In the genomic region with DNA sequence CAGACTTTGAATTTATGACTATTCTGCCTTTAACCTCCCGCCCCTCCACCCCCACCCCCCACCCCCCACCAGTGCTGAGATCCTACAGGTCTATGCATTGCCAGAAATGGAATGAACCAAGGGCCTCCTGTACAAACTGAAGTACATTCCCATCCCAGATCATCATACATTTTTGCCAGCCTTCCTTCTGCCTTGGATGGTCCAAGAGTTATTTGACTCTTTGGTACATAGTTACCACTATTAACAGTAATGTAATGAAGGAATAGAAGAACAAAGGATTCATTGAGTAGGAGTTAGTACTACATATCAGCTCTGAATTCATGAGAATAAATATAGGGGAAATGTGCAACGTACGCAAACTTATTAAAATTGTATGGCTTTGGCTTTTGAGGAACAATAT, we compare ENCODE assay signal across 8 mouse cellular contexts. TPM values are rescaled to one million over a fixed set of nuclear protein-coding genes. Genes with fewer than 3 reads are reported as not detected.
A peak's percentile ranks its signal among the peaks of the same experiment; 100 is the strongest.
DNase-seq lines count a peak whose midpoint lies in the region; ATAC-seq lines count a peak whose summit lies in the region.

No protein-coding gene starts in this region.

- no peak overlapping the region for H3K9ac ChIP-seq in heart, embryonic 16.5 days (ENCODE audit: low read length)
- H3K9ac ChIP-seq in embryonic facial prominence, embryonic 14.5 days (ENCODE audit: low read depth, low read length) = no peak overlapping the region
- H3K9ac ChIP-seq in intestine, embryonic 15.5 days = no peak overlapping the region
- H3K9ac ChIP-seq in midbrain, embryonic 15.5 days = no peak overlapping the region

- DNase-seq in heart, adult 9 months (ENCODE audit: low spot score in 2 of 2) = no peak
- DNase-seq in embryonic facial prominence, embryonic 14.5 days (ENCODE audit: low spot score) = no peak
- DNase-seq in urinary bladder, adult 18-20 months (ENCODE audit: low spot score in 2 of 2) = no peak
- no peak for DNase-seq in urinary bladder, postnatal 25 days (ENCODE audit: low spot score)
- DNase-seq in spleen, adult 18-20 months = no peak

- 26% methylated on average over 3 of the region's 3 CpGs for WGBS in heart, embryonic 16.5 days
- WGBS in embryonic facial prominence, embryonic 14.5 days = 28% methylated on average over 3 of the region's 3 CpGs
- WGBS in intestine, embryonic 15.5 days = 19% methylated on average over 3 of the region's 3 CpGs
- 20% methylated on average over 3 of the region's 3 CpGs for WGBS in midbrain, embryonic 15.5 days

- H3K27me3 ChIP-seq in heart, embryonic 16.5 days (ENCODE audit: control insufficient read depth, insufficient read depth, low read length) = no peaks in the 10 kb centered on the region; the same call in 1 of the 2 replicates
- no peaks in the 10 kb centered on the region for H3K27me3 ChIP-seq in embryonic facial prominence, embryonic 14.5 days (replicated peaks; ENCODE audit: control insufficient read depth, insufficient read depth, low read length)
- no peaks in the 10 kb centered on the region for H3K27me3 ChIP-seq in intestine, embryonic 15.5 days (replicated peaks)
- no peaks in the 10 kb centered on the region for H3K27me3 ChIP-seq in midbrain, embryonic 15.5 days (replicated peaks)

- no peaks in the 10 kb centered on the region for H3K9me3 ChIP-seq in heart, embryonic 16.5 days (replicated peaks; ENCODE audit: control insufficient read depth, low read length)
- H3K9me3 ChIP-seq in embryonic facial prominence, embryonic 14.5 days (ENCODE audit: control insufficient read depth, low read length) = no peaks in the 10 kb centered on the region
- no peaks in the 10 kb centered on the region for H3K9me3 ChIP-seq in intestine, embryonic 15.5 days
- H3K9me3 ChIP-seq in midbrain, embryonic 15.5 days = no peaks in the 10 kb centered on the region

- H3K4me1 ChIP-seq in heart, embryonic 16.5 days (ENCODE audit: control insufficient read depth, insufficient read depth, low read length) = peaks cover 10% of the 10 kb centered on the region
- H3K4me1 ChIP-seq in embryonic facial prominence, embryonic 14.5 days (ENCODE audit: control insufficient read depth, insufficient read depth, low read length) = peaks cover 7% of the 10 kb centered on the region
- H3K4me1 ChIP-seq in intestine, embryonic 15.5 days (replicated peaks) = peaks cover 8% of the 10 kb centered on the region
- H3K4me1 ChIP-seq in midbrain, embryonic 15.5 days = peaks cover 14% of the 10 kb centered on the region

- peak; percentile 7; the same call in 1 of the 2 replicates for ATAC-seq in heart, embryonic 16.5 days (replicated peaks; ENCODE audit: extremely low read depth, insufficient read depth, low FRiP score)
- ATAC-seq in embryonic facial prominence, embryonic 14.5 days (ENCODE audit: low read depth) = no peak
- peak; percentile 59 for ATAC-seq in intestine, embryonic 15.5 days
- ATAC-seq in midbrain, embryonic 15.5 days (replicated peaks) = no peak; the same call in 1 of the 2 replicates

- H3K36me3 ChIP-seq in heart, embryonic 16.5 days (ENCODE audit: control insufficient read depth, insufficient read depth) = peaks cover 18% of the 10 kb centered on the region
- H3K36me3 ChIP-seq in embryonic facial prominence, embryonic 14.5 days (ENCODE audit: control insufficient read depth, insufficient read depth, low read length) = peaks cover 25% of the 10 kb centered on the region
- peaks cover 18% of the 10 kb centered on the region for H3K36me3 ChIP-seq in intestine, embryonic 15.5 days
- peaks cover 17% of the 10 kb centered on the region for H3K36me3 ChIP-seq in midbrain, embryonic 15.5 days (replicated peaks)

- H3K27ac ChIP-seq in heart, embryonic 16.5 days (ENCODE audit: low read length) = no peak overlapping the region
- no peak overlapping the region; the same call in 1 of the 2 replicates for H3K27ac ChIP-seq in embryonic facial prominence, embryonic 14.5 days (replicated peaks; ENCODE audit: low read depth, low read length)
- H3K27ac ChIP-seq in intestine, embryonic 15.5 days = no peak overlapping the region
- H3K27ac ChIP-seq in midbrain, embryonic 15.5 days = peak overlapping the region; percentile 65; the same call in 1 of the 2 replicates

- H3K4me2 ChIP-seq in heart, embryonic 16.5 days (ENCODE audit: low read depth, low read length) = peak overlapping the region; percentile 44
- H3K4me2 ChIP-seq in embryonic facial prominence, embryonic 14.5 days (ENCODE audit: low read depth, low read length) = peak overlapping the region; percentile 45
- peak overlapping the region; percentile 37 for H3K4me2 ChIP-seq in intestine, embryonic 15.5 days (replicated peaks)
- H3K4me2 ChIP-seq in midbrain, embryonic 15.5 days = peak overlapping the region; percentile 45

- no peak overlapping the region; the same call in 1 of the 2 replicates for H3K4me3 ChIP-seq in heart, embryonic 16.5 days (ENCODE audit: low read length)
- peak overlapping the region; percentile 95 for H3K4me3 ChIP-seq in embryonic facial prominence, embryonic 14.5 days (ENCODE audit: low read depth, low read length)
- peak overlapping the region; percentile 97; the same call in 1 of the 2 replicates for H3K4me3 ChIP-seq in intestine, embryonic 15.5 days (replicated peaks)
- H3K4me3 ChIP-seq in midbrain, embryonic 15.5 days = peak overlapping the region; percentile 52

RNA-seq across cellular contexts. Expression of gene Prpf8, which starts 0.4 kb away (rescaled TPM):
- 31.4 and 34.1 TPM in 2 replicates for polyA plus RNA-seq in heart, embryonic 16.5 days (2015; fragmentation: Nextera tagmentation; extraction: Ambion mirVana)
- polyA plus RNA-seq in embryonic facial prominence, embryonic 14.5 days (2014; fragmentation: Nextera tagmentation; extraction: Ambion mirVana) = 76.6 and 83.5 TPM in 2 replicates
- 47.5 and 48.2 TPM in 2 replicates for polyA plus RNA-seq in intestine, embryonic 15.5 days (2015; fragmentation: Nextera tagmentation; extraction: Ambion mirVana)
- polyA plus RNA-seq in midbrain, embryonic 15.5 days (2015; fragmentation: Nextera tagmentation; extraction: Ambion mirVana) = 54.8 and 56.4 TPM in 2 replicates

RNA-seq across cellular contexts. Expression of gene Rilp, which starts 23.7 kb away (rescaled TPM):
- polyA plus RNA-seq in heart, embryonic 16.5 days (2015; fragmentation: Nextera tagmentation; extraction: Ambion mirVana) = 11.0 and 13.3 TPM in 2 replicates
- 0.59 and 0.70 TPM in 2 replicates for polyA plus RNA-seq in embryonic facial prominence, embryonic 14.5 days (2014; fragmentation: Nextera tagmentation; extraction: Ambion mirVana)
- polyA plus RNA-seq in intestine, embryonic 15.5 days (2015; fragmentation: Nextera tagmentation; extraction: Ambion mirVana) = 1.6 and 2.3 TPM in 2 replicates
- 1.9 and 2.0 TPM in 2 replicates for polyA plus RNA-seq in midbrain, embryonic 15.5 days (2015; fragmentation: Nextera tagmentation; extraction: Ambion mirVana)

RNA-seq across cellular contexts. Expression of gene Tlcd2, which starts 24.7 kb away (rescaled TPM):
- 11.2 and 12.1 TPM in 2 replicates for polyA plus RNA-seq in heart, embryonic 16.5 days (2015; fragmentation: Nextera tagmentation; extraction: Ambion mirVana)
- 19.1 and 22.7 TPM in 2 replicates for polyA plus RNA-seq in embryonic facial prominence, embryonic 14.5 days (2014; fragmentation: Nextera tagmentation; extraction: Ambion mirVana)
- polyA plus RNA-seq in intestine, embryonic 15.5 days (2015; fragmentation: Nextera tagmentation; extraction: Ambion mirVana) = 17.7 and 20.3 TPM in 2 replicates
- 2.2 and 2.8 TPM in 2 replicates for polyA plus RNA-seq in midbrain, embryonic 15.5 days (2015; fragmentation: Nextera tagmentation; extraction: Ambion mirVana)

RNA-seq across cellular contexts. Expression of gene Scarf1, which starts 27.1 kb away (rescaled TPM):
- polyA plus RNA-seq in heart, embryonic 16.5 days (2015; fragmentation: Nextera tagmentation; extraction: Ambion mirVana) = 11.0 and 14.0 TPM in 2 replicates
- 6.9 and 7.2 TPM in 2 replicates for polyA plus RNA-seq in embryonic facial prominence, embryonic 14.5 days (2014; fragmentation: Nextera tagmentation; extraction: Ambion mirVana)
- 5.7 TPM in 2 replicates for polyA plus RNA-seq in intestine, embryonic 15.5 days (2015; fragmentation: Nextera tagmentation; extraction: Ambion mirVana)
- 4.6 and 5.2 TPM in 2 replicates for polyA plus RNA-seq in midbrain, embryonic 15.5 days (2015; fragmentation: Nextera tagmentation; extraction: Ambion mirVana)

RNA-seq across cellular contexts. Expression of gene Wdr81, which starts 31.7 kb away (rescaled TPM):
- polyA plus RNA-seq in heart, embryonic 16.5 days (2015; fragmentation: Nextera tagmentation; extraction: Ambion mirVana) = 3.5 and 4.5 TPM in 2 replicates
- 5.7 and 7.0 TPM in 2 replicates for polyA plus RNA-seq in embryonic facial prominence, embryonic 14.5 days (2014; fragmentation: Nextera tagmentation; extraction: Ambion mirVana)
- polyA plus RNA-seq in intestine, embryonic 15.5 days (2015; fragmentation: Nextera tagmentation; extraction: Ambion mirVana) = 6.1 and 7.0 TPM in 2 replicates
- polyA plus RNA-seq in midbrain, embryonic 15.5 days (2015; fragmentation: Nextera tagmentation; extraction: Ambion mirVana) = 8.4 and 8.7 TPM in 2 replicates

Comparison
In these comparisons a context has a peak if more than half of its experiments do, and no peak if none do; other contexts are left out.
1. ATAC-seq: peak in heart, embryonic 16.5 days (single experiment) and intestine, embryonic 15.5 days (single experiment); none in embryonic facial prominence, embryonic 14.5 days (single experiment) and midbrain, embryonic 15.5 days (single experiment).
2. Peak in every context shown above with its lines, with median percentiles within 50 percentile points of each other: H3K4me2 ChIP-seq.